Mouse (Mus musculus): ENCODE results near the gene Papola.

The Papola gene

GRCm38 (mm10) chr12:105784196-105784999 lies at the start of gene Papola:
TSS of gene Papola (plus strand) at chr12:105784694.
- DNase-seq (ENCODE audit: extremely low spot score) = peak; percentile 94

GRCm38 (mm10) chr12:105735226-105735888 lies 49.1 kb upstream of the Papola start:
- DNase-seq (ENCODE audit: extremely low spot score) = no peak

- no peak for DNase-seq (ENCODE audit: extremely low spot score)
These were observed 48.6 kb upstream of the Papola start for GRCm38 (mm10) chr12:105735889-105736251.

- DNase-seq (ENCODE audit: extremely low spot score) = peak; percentile 25
These were observed 46.0 kb upstream of the Papola start for GRCm38 (mm10) chr12:105738316-105739096.

- DNase-seq (ENCODE audit: extremely low spot score) = no peak
These were observed 44.8 kb upstream of the Papola start for GRCm38 (mm10) chr12:105739656-105740055.

- no peak for DNase-seq (ENCODE audit: extremely low spot score)
These were observed 36.4 kb upstream of the Papola start for GRCm38 (mm10) chr12:105748114-105748513.

GRCm38 (mm10) chr12:105753813-105754212 lies 30.7 kb upstream of the Papola start:
- DNase-seq (ENCODE audit: extremely low spot score) = no peak

- peak; percentile 66 for DNase-seq (ENCODE audit: extremely low spot score)
These were observed 26.5 kb upstream of the Papola start for GRCm38 (mm10) chr12:105757816-105758497.

GRCm38 (mm10) chr12:105758911-105759310 lies 25.6 kb upstream of the Papola start:
- DNase-seq (ENCODE audit: extremely low spot score) = no peak

GRCm38 (mm10) chr12:105759849-105760478 lies 24.5 kb upstream of the Papola start:
- no peak for DNase-seq (ENCODE audit: extremely low spot score)

- DNase-seq (ENCODE audit: extremely low spot score) = no peak
These were observed 23.3 kb upstream of the Papola start for GRCm38 (mm10) chr12:105761171-105761570.

- DNase-seq (ENCODE audit: extremely low spot score) = no peak
These were observed 22.9 kb upstream of the Papola start for GRCm38 (mm10) chr12:105761629-105762028.

GRCm38 (mm10) chr12:105769700-105770099 lies 14.8 kb upstream of the Papola start:
- no peak for DNase-seq (ENCODE audit: extremely low spot score)

GRCm38 (mm10) chr12:105774871-105775270 lies 9.6 kb upstream of the Papola start:
- DNase-seq (ENCODE audit: extremely low spot score) = no peak

- DNase-seq (ENCODE audit: extremely low spot score) = no peak
These were observed 6.8 kb upstream of the Papola start for GRCm38 (mm10) chr12:105777651-105778050.

GRCm38 (mm10) chr12:105785000-105785774 lies 693 bp downstream of the Papola start:
- DNase-seq (ENCODE audit: extremely low spot score) = no peak

- no peak for DNase-seq (ENCODE audit: extremely low spot score)
These were observed 1.6 kb downstream of the Papola start for GRCm38 (mm10) chr12:105786113-105786512.

GRCm38 (mm10) chr12:105787626-105788025 lies 3.1 kb downstream of the Papola start:
- DNase-seq (ENCODE audit: extremely low spot score) = no peak

- DNase-seq (ENCODE audit: extremely low spot score) = no peak
These were observed 5.4 kb downstream of the Papola start for GRCm38 (mm10) chr12:105789885-105790284.

- DNase-seq (ENCODE audit: extremely low spot score) = no peak
These were observed 10.4 kb downstream of the Papola start for GRCm38 (mm10) chr12:105794896-105795295.

- DNase-seq (ENCODE audit: extremely low spot score) = no peak
These were observed 13.5 kb downstream of the Papola start for GRCm38 (mm10) chr12:105798001-105798400.
